Mouse (Mus musculus): Measurements from ENCODE around the gene Tnfrsf13b.
"Not testable (repeated sequence)": the region's sequence is repeated elsewhere in the genome, so short reads cannot be mapped to it uniquely, and the experiment has no call there.

Tnfrsf13b gene

GRCm38 (mm10) chr11:61170184-61170583 lies 43.6 kb downstream of the Tnfrsf13b start:
- peak; percentile 46 for DNase-seq (ENCODE audit: low read depth, low spot score)

GRCm38 (mm10) chr11:61173477-61173876 lies 46.9 kb downstream of the Tnfrsf13b start:
- not testable (repeated sequence) for DNase-seq (ENCODE audit: low read depth, low spot score)

GRCm38 (mm10) chr11:61174291-61174820 lies 47.8 kb downstream of the Tnfrsf13b start:
- DNase-seq (ENCODE audit: low read depth, low spot score) = peak; percentile 63

GRCm38 (mm10) chr11:61174821-61175658 lies 48.5 kb downstream of the Tnfrsf13b start, which contains the start of gene Usp22:
TSS of gene Usp22 (minus strand) at chr11:61175055.
- DNase-seq (ENCODE audit: low read depth, low spot score) = peak; percentile 100

- no peak for DNase-seq (ENCODE audit: low read depth, low spot score)
Measured at GRCm38 (mm10) chr11:61175778-61176177, 49.2 kb downstream of the Tnfrsf13b start.

GRCm38 (mm10) chr11:61176321-61176720 lies 49.8 kb downstream of the Tnfrsf13b start:
- no peak for DNase-seq (ENCODE audit: low read depth, low spot score)

GRCm38 (mm10) chr11:61180361-61180760 lies 53.8 kb downstream of the Tnfrsf13b start:
- DNase-seq (ENCODE audit: low read depth, low spot score) = peak; percentile 75

GRCm38 (mm10) chr11:61181624-61182023 lies 55.1 kb downstream of the Tnfrsf13b start:
- no peak for DNase-seq (ENCODE audit: low read depth, low spot score)

- no peak for DNase-seq (ENCODE audit: low read depth, low spot score)
Measured at GRCm38 (mm10) chr11:61183820-61184219, 57.3 kb downstream of the Tnfrsf13b start.

GRCm38 (mm10) chr11:61190776-61191175 lies 64.2 kb downstream of the Tnfrsf13b start:
- peak; percentile 36 for DNase-seq (ENCODE audit: low read depth, low spot score)

GRCm38 (mm10) chr11:61192123-61192522 lies 65.6 kb downstream of the Tnfrsf13b start:
- DNase-seq (ENCODE audit: low read depth, low spot score) = not testable (repeated sequence)

- no peak for DNase-seq (ENCODE audit: low read depth, low spot score)
Measured at GRCm38 (mm10) chr11:61192779-61193178, 66.2 kb downstream of the Tnfrsf13b start.

GRCm38 (mm10) chr11:61193392-61193791 lies 66.8 kb downstream of the Tnfrsf13b start:
- peak; percentile 92 for DNase-seq (ENCODE audit: low read depth, low spot score)

- DNase-seq (ENCODE audit: low read depth, low spot score) = no peak
Measured at GRCm38 (mm10) chr11:61196616-61197353, 70.2 kb downstream of the Tnfrsf13b start.

GRCm38 (mm10) chr11:61197935-61198334 lies 71.4 kb downstream of the Tnfrsf13b start:
- DNase-seq (ENCODE audit: low read depth, low spot score) = no peak
